Mouse (Mus musculus) forelimb bud, embryonic 11.5 days (tissue): ENCODE results near the gene Stx19.

ENCODE experiments used
- DNase-seq: peaks from one replicate; pipeline ENCODE4 v3.0.0-alpha.2; 2012; ENCODE audit warnings: low read depth, low spot score

The Stx19 gene

DNA sequence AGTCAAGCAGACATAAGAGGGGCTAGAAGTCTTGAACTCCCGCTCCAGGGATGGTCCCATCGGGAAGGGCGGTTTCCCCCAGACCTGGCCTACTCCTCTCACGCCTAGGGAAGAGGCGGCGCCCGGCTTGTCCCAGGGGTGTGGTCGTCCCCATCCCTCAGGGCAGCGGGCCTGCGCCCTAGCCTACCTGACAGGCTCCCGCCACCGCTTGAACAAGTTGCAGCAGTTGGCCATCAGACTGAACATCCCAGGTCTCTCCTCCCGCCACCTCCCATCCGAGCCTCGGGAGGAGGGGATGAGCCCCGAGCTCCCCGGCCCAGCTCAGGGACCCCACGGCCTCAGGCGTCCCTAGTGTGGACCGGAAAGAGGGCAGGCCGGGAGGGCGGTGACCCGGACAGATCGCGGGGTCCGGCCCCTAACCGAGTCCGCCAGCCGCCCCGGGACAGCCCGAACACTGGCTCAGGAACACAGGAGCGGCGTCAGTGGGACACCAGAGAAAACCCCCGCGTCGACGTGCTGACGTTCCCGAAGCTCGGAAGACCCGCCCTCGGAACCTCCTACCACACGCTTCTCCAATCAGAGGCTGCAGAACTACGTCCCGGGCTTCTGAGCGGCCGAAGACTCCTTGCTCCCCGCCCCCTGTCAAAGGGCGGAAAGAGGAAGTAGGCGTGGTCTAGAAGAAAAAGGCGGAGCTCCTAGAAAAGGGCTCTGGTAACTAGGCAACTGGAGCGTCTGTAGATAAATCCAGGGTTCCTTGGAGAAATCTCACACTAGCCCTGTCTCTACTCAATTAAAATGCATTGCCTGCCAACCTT, 32.2 kb downstream of the Stx19 start, which contains the start of gene Arl13b:
TSS of gene Arl13b (minus strand) at position 543 of the 815 bp plus-strand sequence.
- peak; percentile 97 for DNase-seq

DNA sequence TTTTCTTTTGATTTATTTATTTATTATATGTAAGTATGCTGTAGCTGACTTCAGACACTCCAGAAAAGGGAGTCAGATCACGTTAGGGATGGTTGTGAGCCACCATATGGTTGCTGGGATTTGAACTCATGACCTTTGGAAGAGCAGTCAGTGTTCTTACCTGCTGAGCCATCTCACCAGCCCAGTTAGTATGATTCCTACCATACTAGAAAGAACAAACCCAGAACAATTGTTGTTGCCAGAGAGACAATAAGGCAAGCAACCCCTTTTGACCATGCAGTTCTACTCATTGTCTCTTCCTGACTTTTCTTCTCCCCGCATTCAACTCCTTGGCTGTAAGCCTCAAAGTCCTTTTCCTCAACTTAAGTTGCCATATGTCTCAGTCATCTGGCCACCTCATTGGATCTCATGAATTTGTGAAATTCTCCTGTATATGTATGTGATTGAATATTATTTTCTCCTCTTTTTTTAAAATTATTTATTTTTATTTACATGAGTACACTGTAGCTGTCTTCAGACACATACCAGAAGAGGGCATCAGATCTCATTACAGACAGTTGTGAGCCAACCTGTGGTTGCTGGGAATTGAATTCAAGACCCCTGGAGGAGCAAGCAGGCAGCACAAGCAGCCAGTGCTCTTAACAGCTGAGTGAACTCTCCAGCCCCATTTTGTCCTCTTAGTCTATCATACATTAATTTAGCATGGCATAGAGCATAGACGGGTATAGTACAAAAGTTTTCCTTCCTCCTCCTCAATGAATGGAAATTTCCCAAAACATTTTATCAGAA, 38.2 kb downstream of the Stx19 start:
- no peak for DNase-seq

- no peak for DNase-seq
Measured at GRCm38 (mm10) chr16:62853611-62854126, 39.2 kb downstream of the Stx19 start.

DNA sequence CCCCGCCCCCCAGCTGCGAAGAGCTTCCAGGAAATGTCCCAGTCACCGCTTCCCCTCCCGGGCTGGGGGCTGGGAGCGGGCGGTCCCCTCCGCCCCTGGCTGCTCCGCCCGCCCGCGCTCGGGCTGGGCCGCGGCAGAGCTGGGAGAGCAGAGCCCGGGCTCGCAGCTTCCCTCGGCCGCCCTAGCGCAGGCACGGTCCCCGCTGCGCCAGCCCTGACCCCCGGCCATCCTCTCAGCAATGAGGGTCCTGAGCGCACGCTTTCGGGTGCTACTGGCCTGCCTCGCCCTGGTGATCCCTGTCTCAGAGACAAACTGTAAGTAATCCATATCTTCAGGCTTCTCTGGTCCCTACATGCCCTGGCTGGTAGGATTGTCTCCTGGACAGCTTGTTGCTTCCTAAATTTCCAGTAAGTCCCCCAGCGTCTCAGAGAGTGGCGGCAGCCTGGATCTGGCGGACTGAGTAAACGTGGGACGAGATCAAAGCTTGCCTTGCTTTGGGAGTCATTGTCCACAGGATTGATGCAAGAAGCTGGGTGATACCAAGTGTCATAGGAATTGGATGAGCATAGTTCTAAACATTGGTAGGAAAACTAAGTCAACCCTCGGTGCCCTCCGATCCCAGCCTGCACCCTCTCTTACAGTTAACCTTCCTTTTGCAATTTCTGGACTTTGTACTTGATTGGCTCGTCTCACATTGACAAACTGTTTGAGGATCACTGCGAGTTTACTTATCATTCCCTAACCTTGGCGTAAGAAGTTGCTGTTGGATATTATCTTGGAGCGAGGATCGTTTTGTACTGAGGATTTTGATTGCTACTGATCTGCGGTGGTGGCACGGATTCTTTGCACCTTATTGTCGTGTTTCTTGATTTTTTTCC, 40.0 kb downstream of the Stx19 start, which contains the start of gene Pros1:
TSS of gene Pros1 (plus strand) at position 117 of the 878 bp plus-strand sequence.
- DNase-seq, result peak; percentile 43

- DNase-seq, result no peak
Measured at GRCm38 (mm10) chr16:62855385-62855784, 40.9 kb downstream of the Stx19 start.

GRCm38 (mm10) chr16:62856273-62856672, 41.8 kb downstream of the Stx19 start:
- no peak for DNase-seq

GRCm38 (mm10) chr16:62857498-62857897, 43.0 kb downstream of the Stx19 start:
- DNase-seq, result no peak

DNA sequence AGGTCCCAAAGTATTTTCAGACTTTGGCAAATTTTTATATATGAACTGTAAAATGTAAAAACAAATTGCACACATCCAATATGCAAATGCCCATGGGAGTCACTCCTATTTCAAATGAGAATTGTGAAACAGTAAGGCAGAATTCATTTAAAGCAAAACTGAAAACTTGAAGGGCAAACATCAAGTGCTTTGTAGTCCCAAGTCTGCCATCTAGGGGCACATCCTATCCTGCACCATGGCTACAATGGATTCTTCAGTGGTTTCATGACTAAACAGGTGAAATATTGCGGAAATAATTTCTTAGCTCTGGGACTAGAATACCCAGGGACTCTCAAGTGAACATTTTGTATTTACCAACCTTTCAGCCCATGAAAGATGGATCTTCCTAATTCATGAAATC, 43.5 kb downstream of the Stx19 start:
- DNase-seq, result no peak

DNA sequence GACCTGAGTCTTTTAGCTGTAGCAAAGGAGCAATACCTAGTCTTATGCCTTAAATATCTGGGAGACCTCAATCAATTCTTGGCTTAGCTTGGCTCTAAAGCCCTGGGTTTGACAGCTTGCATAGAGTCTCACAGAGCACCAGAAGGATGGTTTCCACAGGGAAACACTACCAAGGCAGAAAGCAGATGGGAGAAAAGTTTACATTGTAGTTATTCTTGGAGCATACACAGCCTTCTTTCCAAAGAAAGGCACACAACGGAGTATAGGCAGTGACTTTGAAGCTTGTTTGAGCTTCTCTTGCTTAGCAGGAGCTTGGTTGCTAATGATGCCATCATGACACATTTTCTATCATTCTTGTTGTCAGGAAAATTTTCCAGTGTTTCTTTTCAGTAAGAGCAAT, 45.7 kb downstream of the Stx19 start:
- DNase-seq, result no peak

DNA sequence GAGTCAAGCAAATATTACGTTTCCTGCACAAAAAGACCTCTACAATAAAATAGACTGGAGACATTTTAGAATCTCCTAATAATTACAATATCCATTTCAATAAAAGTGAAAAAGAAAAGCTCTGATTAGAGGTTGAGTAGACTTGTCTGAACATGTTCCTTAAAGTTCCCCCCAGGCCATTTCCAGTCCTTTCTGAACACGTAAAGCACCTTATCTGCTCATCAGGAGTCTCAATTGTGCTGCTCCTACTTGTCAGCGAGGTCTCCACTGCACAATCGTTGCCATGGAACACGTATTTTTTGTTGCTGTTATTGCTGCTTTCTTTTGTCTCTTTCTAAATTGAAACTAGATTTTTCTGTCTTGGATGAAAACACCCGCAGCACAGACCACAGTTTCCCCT, 47.0 kb downstream of the Stx19 start:
- no peak for DNase-seq

GRCm38 (mm10) chr16:62872688-62873117, 58.2 kb downstream of the Stx19 start:
- no peak for DNase-seq

GRCm38 (mm10) chr16:62873180-62873579, 58.7 kb downstream of the Stx19 start:
- DNase-seq, result no peak
